Mouse (Mus musculus): Measurements from ENCODE around the gene Kcnab1.
"Not testable (repeated sequence)": the region's sequence is repeated elsewhere in the genome, so short reads cannot be mapped to it uniquely, and the experiment has no call there.

The Kcnab1 gene

DNA sequence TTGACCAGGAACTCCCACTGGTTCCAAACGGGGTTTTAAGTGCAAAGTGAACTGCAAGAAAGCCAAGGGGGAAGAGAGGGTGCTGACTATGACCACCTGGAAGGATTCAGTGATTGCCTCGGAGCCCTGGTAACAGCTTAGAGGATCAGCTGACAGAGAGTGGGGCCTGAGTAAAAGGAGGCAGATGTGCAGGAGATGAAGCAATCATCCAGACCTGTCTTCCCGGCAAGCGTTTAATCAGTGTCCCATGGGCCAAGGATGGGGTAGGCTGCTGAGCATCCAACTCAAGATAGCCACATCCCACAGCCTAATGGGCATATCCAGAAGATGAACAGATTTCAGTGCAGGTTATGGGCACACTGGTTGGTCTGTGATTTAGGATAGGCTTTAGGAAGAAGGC, 258.8 kb downstream of the Kcnab1 start:
- no peak for DNase-seq (ENCODE audit: low read depth)

GRCm38 (mm10) chr3:65372552-65372951, 263.4 kb downstream of the Kcnab1 start:
- no peak for DNase-seq (ENCODE audit: low read depth)

DNA sequence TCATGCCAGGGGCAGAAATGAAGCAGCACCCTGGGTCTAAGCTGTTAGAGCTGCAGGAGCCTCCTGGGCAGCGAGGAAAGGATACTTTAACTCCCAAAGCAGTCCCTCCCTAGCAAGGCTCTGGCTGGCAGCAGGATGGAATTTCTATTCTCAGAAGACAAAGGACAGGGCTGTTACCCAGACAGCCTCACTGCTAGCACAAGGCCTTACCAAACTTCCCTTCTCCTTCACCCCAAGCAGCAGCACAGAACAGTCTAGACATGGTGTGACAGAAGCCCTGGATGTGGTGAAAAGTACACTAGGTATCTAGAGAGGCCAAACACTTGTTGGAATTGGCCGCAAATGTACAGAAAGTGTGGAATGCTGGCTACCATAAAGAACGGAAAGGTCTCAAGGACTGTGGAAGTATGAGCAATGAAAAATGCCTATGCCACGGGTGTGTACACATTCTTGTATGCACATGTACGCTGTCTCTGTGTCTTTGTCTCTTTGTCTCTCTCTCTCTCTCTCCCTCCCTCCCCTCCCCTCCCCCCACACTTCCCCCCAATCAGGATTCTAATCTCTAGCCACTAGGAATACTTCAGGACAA, 264.5 kb downstream of the Kcnab1 start:
- no peak for DNase-seq (ENCODE audit: low read depth)

GRCm38 (mm10) chr3:65374729-65375128, 265.5 kb downstream of the Kcnab1 start:
- no peak for DNase-seq (ENCODE audit: low read depth)

DNA sequence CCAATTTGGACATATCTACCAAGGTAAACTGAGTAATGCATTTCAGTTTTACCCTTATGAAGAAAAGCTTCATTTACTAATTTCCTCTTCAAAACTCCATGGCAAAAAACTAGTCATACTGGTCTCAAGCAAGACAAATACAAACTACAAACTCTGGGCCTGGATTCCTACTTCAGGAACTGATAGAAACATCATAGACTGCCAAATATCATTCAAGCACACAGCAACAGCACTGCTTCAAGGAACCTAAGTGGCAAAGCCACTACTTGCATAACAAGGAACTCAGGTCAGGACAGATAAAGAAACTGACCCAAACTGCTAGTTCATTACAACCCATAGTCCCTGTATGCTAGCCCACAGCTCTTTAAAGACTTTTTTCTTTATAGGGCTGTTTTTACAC, 269.5 kb downstream of the Kcnab1 start:
- no peak for DNase-seq (ENCODE audit: low read depth)

- peak; percentile 59 for DNase-seq (ENCODE audit: low read depth)
Measured at GRCm38 (mm10) chr3:65379884-65380539, 270.8 kb downstream of the Kcnab1 start.

DNA sequence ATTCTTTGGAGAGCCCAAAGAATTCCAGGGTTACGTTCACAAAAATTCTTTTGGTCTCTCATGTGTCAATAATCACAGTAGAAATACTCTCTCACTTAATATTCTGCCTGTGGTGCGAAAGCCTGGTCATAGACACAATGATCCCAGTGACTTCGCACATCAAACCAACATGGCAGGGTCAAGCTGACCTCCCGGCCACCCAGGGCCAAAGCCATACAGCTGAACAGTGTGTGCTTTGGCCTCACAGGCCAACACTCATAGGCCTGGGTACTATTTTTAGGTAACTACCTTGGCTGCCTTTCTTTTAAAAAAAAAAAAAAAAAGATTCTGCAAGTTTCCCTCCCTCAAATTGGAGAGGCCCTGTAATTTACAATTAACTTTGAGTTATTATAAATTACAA, 271.9 kb downstream of the Kcnab1 start:
- DNase-seq (ENCODE audit: low read depth) = no peak

DNA sequence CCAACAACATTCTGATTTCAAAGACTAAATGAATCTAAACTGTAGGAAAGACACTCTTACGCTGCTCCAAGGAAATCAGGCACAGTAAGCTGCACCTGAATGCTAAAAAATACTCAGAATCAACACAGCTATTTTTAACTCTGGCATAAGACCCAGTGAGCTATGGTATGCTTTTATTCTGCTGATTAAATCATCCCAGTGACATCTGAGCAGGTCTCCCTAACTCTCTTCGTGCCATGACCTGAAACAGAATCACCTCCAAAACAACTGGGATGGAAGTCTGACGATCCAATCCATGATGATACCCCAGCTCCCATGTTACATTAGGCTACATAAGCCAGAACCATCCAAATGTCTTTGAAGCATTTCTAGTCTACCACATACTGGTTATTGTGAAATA, 275.2 kb downstream of the Kcnab1 start:
- no peak for DNase-seq (ENCODE audit: low read depth)

GRCm38 (mm10) chr3:65385771-65386170, 276.6 kb downstream of the Kcnab1 start:
- DNase-seq (ENCODE audit: low read depth) = no peak

- DNase-seq (ENCODE audit: low read depth) = no peak
Measured at GRCm38 (mm10) chr3:65391222-65391783, 282.1 kb downstream of the Kcnab1 start.

- DNase-seq (ENCODE audit: low read depth) = peak; percentile 56
Measured at GRCm38 (mm10) chr3:65391784-65392420, 282.7 kb downstream of the Kcnab1 start.

DNA sequence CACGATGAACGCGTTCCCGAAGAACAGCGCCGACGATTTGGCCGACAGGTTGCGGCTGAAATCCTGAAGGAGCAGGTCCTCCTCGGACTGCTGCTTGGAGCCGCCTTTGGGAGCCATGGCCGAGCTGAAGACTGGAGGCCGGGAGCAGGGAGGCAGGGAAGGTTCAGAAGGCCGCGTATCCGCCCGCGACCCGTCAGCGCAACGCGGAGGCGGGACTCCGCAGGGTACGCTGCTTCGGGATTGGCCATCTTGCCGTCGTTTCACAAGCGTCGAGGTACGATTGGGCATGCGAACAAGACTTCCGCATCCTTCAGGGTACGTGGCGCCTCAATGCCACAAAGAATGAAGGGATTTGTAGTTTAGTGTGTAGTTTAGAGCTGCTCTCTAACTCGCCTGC, 283.2 kb downstream of the Kcnab1 start, which contains the start of gene Ssr3:
TSS of gene Ssr3 (minus strand) at position 203 of the 397 bp plus-strand sequence.
- DNase-seq (ENCODE audit: low read depth) = peak; percentile 97

- DNase-seq (ENCODE audit: low read depth) = not testable (repeated sequence)
Measured at GRCm38 (mm10) chr3:65395111-65395510, 285.9 kb downstream of the Kcnab1 start.

GRCm38 (mm10) chr3:65396835-65397504, 287.8 kb downstream of the Kcnab1 start:
- no peak for DNase-seq (ENCODE audit: low read depth)

GRCm38 (mm10) chr3:65397566-65397965, 288.4 kb downstream of the Kcnab1 start:
- DNase-seq (ENCODE audit: low read depth) = no peak

- DNase-seq (ENCODE audit: low read depth) = no peak
Measured at GRCm38 (mm10) chr3:65405781-65406180, 296.6 kb downstream of the Kcnab1 start.

DNA sequence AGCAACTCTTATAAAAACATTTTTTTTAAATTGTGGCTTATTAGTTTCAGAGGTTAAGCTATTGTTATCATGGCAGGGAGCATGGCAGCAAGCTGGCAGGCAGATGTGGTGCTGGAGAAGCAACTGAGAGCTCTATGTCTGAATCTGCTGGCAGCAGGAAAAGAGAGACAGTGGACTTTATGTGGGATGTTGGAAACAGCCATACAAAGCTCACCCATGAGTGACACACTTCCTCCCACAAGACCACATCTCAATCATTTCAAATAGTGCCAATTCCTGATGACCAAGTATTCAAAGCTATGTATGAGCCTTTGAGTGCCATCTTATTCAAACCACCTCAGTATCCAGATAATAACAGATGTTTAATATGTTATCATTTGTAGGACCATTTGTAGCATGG, 298.7 kb downstream of the Kcnab1 start:
- DNase-seq (ENCODE audit: low read depth) = no peak

DNA sequence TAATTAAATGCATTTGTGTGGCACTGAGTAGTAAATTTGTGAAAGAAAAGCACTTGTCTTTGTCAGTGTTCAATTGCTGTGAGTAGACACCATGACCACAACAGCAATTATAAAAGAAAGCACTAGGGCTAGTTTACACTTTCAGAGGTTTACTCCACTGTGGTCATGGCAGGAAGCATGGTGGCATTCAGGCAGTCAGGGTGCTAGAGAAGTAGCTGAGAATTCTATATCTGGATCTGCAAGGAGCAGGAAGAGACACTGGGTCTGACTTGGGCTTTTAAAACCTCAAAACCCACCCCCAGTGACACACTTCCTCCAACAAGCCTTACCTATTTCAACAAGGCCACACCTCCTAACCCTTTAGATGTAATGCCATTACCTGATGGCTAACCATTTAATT, 307.4 kb downstream of the Kcnab1 start:
- DNase-seq (ENCODE audit: low read depth) = no peak

DNA sequence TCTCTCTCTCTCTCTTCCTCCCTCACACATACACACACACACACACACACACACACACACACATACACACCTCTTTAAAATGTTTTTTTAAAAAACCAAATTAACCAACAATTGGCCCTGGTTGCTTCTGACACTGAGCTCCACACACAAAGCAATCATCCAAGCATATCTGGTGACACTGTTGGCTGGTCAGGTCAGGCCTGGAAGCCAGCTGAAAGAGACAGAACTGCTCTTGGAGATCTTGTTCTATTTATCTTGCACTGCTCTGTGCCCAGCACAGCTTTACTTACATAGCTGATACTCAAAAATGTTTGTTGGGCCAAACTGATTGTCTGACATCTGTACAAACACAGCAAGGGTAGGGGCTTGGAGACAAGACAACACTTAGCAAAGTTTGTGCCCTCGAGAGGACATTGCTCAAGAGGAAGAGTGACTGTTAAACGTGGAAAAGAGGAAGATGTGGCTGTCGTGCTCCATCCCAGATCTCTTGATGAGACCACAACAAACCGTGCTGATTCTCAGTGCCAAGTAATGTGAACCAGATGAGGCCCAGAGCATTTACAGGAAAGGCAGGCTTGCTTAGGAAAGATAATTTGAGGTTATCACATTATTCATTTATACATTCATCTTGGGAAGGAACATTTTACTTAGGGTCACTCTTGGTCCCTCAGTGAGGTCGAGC, 308.9 kb downstream of the Kcnab1 start:
- no peak for DNase-seq (ENCODE audit: low read depth)

DNA sequence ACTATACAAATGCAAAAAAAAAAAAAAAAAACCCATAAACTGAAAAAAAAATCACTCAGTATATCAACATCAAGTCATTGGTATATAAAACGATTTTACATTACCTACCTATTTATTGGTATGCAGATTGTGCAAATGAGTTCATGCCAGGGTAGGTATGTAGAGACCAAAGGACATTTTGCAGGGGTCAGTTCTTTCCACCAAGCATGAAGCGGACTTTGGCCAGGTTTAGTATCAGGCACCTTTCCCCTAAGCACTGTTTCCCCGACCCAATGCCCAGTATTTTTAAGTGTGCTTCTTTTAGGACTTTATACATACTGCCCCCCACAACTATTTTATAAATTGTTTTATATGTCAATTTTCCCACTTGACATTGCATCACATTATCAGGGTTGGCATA, 310.5 kb downstream of the Kcnab1 start:
- no peak for DNase-seq (ENCODE audit: low read depth)
